Mouse (Mus musculus) thymus, adult 2 months (tissue): ENCODE data around the gene Supt20.

Source experiments
- CTCF ChIP-seq: fragments of 200-500 bp; IDR thresholded peaks from 2 replicates; pipeline ENCODE4 v1.5.1; 2012; ENCODE audit warnings: mild to moderate bottlenecking, control low read depth, low read length, moderate library complexity, borderline replicate concordance; ENCODE audit not compliant: control insufficient read depth, poor library complexity, insufficient read depth; ENCODE audit errors: extremely low read depth
- POLR2A ChIP-seq: fragments of 200-500 bp; IDR thresholded peaks from 2 replicates; pipeline ENCODE4 v1.6.1; 2012; ENCODE audit warnings: mild to moderate bottlenecking, low read length, control low read depth, moderate library complexity; ENCODE audit not compliant: control insufficient read depth, poor library complexity, insufficient read depth; ENCODE audit errors: extremely low read depth

- no peak for TF ChIP-seq CTCF
- TF ChIP-seq POLR2A = no peak
Measured at GRCm38 (mm10) chr3:54753411-54753810, 60.8 kb downstream of the Supt20 start.
